Mouse (Mus musculus): ENCODE results near the gene Hoxd11.

DNA sequence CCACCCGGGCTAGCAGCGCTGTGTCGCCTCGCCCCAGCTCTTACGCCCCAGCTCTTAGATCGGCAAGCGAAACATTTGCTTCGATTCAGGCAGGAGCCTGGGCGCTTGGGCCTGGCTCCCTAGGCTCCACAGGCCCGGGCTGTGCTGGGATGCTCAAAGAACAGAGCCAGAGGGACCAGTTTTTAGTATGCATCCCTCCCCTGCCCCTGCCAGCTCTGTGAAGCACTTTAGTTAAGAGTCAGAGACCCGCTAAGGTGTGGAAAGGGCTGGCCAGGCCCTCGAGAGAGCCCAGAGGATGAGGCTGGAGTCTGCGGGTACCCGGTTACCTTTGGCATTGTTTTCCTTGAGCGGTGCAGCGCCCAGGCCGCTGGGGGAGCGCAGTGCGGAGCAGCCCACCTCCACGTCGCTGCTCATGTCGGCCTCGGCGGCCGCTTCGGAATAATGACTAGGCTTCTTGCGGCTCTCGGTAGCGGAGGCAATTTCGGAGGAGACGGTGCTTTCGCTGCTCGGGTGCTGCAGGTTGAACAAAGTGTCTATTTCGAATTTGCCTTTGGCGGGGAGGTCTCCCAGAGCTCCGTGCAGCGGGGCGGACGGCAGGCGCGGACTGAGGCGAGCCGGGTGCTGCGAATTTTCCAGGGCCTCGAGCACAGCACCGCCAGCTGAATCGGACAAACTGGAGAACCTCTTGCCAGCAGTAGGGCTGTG is 20.5 kb upstream of the Hoxd11 start:
- TF ChIP-seq CTCF (IDR thresholded peaks at IDR 0.05; ENCODE audit: low read depth) (no peak), EP300 (IDR thresholded peaks at IDR 0.05; ENCODE audit: low read depth) (no peak)
